Mouse (Mus musculus): ENCODE data around the gene Zfp26. TPM values are rescaled to one million over a fixed set of nuclear protein-coding genes. Genes with fewer than 3 reads are reported as not detected.
A peak's percentile ranks its signal among the peaks of the same experiment; 100 is the strongest.

The Zfp26 gene
- polyA plus RNA-seq (2015; fragmentation: Nextera tagmentation; extraction: Ambion mirVana) = 20.1 and 20.8 TPM in 2 replicates

- Histone ChIP-seq H3K27me3 (ENCODE audit: insufficient read depth, low read length) (no peaks in the 10 kb centered on the region), H3K36me3 (ENCODE audit: insufficient read depth, low read length) (peaks cover 21% of the 10 kb centered on the region), H3K4me1 (ENCODE audit: insufficient read depth, low read length) (peaks cover 17% of the 10 kb centered on the region), H3K4me2 (replicated peaks; ENCODE audit: low read depth, low read length) (peak within 1 kb of the TSS; percentile 85), H3K9me3 (ENCODE audit: low read length) (no peaks in the 10 kb centered on the region), H3K4me3 (ENCODE audit: low read length) (peak within 1 kb of the TSS; percentile 91), H3K9ac (replicated peaks; ENCODE audit: low read length) (peak within 1 kb of the TSS; percentile 93), H3K27ac (ENCODE audit: low read length) (peak within 1 kb of the TSS; percentile 92)
- peak; percentile 95 for ATAC-seq (ENCODE audit: low FRiP score, low TSS enrichment)
- under 1% methylated on average over 48 of the region's 48 CpGs for WGBS
Measured at GRCm38 (mm10) chr9:20459377-20460317, at the start of gene Zfp26. Zfp26 (minus strand) TSS chr9:20460162.

GRCm38 (mm10) chr9:20509676-20510075, 49.7 kb upstream of the Zfp26 start:
- Histone ChIP-seq H3K27ac (ENCODE audit: low read length) (no peak overlapping the region), H3K27me3 (ENCODE audit: insufficient read depth, low read length) (no peaks in the 10 kb centered on the region), H3K9ac (replicated peaks; ENCODE audit: low read length) (no peak overlapping the region), H3K4me1 (ENCODE audit: insufficient read depth, low read length) (peaks cover 6% of the 10 kb centered on the region; the same call in 1 of the 2 replicates), H3K4me2 (replicated peaks; ENCODE audit: low read depth, low read length) (no peak overlapping the region), H3K36me3 (ENCODE audit: insufficient read depth, low read length) (peaks cover 26% of the 10 kb centered on the region), H3K9me3 (ENCODE audit: low read length) (no peaks in the 10 kb centered on the region), H3K4me3 (ENCODE audit: low read length) (no peak overlapping the region)
- 85% methylated on average over 3 of the region's 3 CpGs for WGBS
- no peak for ATAC-seq (ENCODE audit: low FRiP score, low TSS enrichment)

GRCm38 (mm10) chr9:20504801-20505200, 44.8 kb upstream of the Zfp26 start:
- Histone ChIP-seq H3K4me1 (ENCODE audit: insufficient read depth, low read length) (no peaks in the 10 kb centered on the region), H3K4me2 (replicated peaks; ENCODE audit: low read depth, low read length) (no peak overlapping the region), H3K9ac (replicated peaks; ENCODE audit: low read length) (no peak overlapping the region), H3K36me3 (ENCODE audit: insufficient read depth, low read length) (peaks cover 59% of the 10 kb centered on the region), H3K27ac (ENCODE audit: low read length) (peak overlapping the region; percentile 20; the same call in 1 of the 2 replicates), H3K9me3 (ENCODE audit: low read length) (no peaks in the 10 kb centered on the region), H3K27me3 (ENCODE audit: insufficient read depth, low read length) (no peaks in the 10 kb centered on the region), H3K4me3 (ENCODE audit: low read length) (no peak overlapping the region)
- 86% methylated on average over 5 of the region's 5 CpGs for WGBS
- peak; percentile 57 for ATAC-seq (ENCODE audit: low FRiP score, low TSS enrichment)

- Histone ChIP-seq H3K36me3 (ENCODE audit: insufficient read depth, low read length) (peaks cover 30% of the 10 kb centered on the region), H3K4me2 (replicated peaks; ENCODE audit: low read depth, low read length) (peak overlapping the region; percentile 71), H3K9ac (replicated peaks; ENCODE audit: low read length) (peak overlapping the region; percentile 91), H3K9me3 (ENCODE audit: low read length) (no peaks in the 10 kb centered on the region), H3K27me3 (ENCODE audit: insufficient read depth, low read length) (no peaks in the 10 kb centered on the region), H3K27ac (ENCODE audit: low read length) (peak overlapping the region; percentile 95), H3K4me3 (ENCODE audit: low read length) (peak overlapping the region; percentile 81), H3K4me1 (ENCODE audit: insufficient read depth, low read length) (peaks cover 23% of the 10 kb centered on the region)
- no peak; the same call in 1 of the 2 replicates for ATAC-seq (ENCODE audit: low FRiP score, low TSS enrichment)
- 6% methylated on average over 9 of the region's 9 CpGs for WGBS
Measured at GRCm38 (mm10) chr9:20493281-20493680, 33.3 kb upstream of the Zfp26 start.

- no peaks in the 10 kb centered on the region for H3K9me3 ChIP-seq (ENCODE audit: low read length)
- peak; percentile 96 for ATAC-seq (ENCODE audit: low FRiP score, low TSS enrichment)
- H3K4me3 ChIP-seq (ENCODE audit: low read length) = peak within 1 kb of the TSS; percentile 81
- peak within 1 kb of the TSS; percentile 71 for H3K4me2 ChIP-seq (replicated peaks; ENCODE audit: low read depth, low read length)
- peak within 1 kb of the TSS; percentile 91 for H3K9ac ChIP-seq (replicated peaks; ENCODE audit: low read length)
- H3K4me1 ChIP-seq (ENCODE audit: insufficient read depth, low read length) = peaks cover 23% of the 10 kb centered on the region
- H3K36me3 ChIP-seq (ENCODE audit: insufficient read depth, low read length) = peaks cover 24% of the 10 kb centered on the region
- no peaks in the 10 kb centered on the region for H3K27me3 ChIP-seq (ENCODE audit: insufficient read depth, low read length)
- WGBS = under 1% methylated on average over 40 of the region's 40 CpGs
- peak within 1 kb of the TSS; percentile 95 for H3K27ac ChIP-seq (ENCODE audit: low read length)
Measured at GRCm38 (mm10) chr9:20492527-20493233, 32.7 kb upstream of the Zfp26 start, which contains the start of gene Zfp426. Zfp426 (minus strand) TSS chr9:20492746.

- Histone ChIP-seq H3K9me3 (ENCODE audit: low read length) (no peaks in the 10 kb centered on the region), H3K4me2 (replicated peaks; ENCODE audit: low read depth, low read length) (peak overlapping the region; percentile 71)
Measured at GRCm38 (mm10) chr9:20491858-20492526, 32.0 kb upstream of the Zfp26 start.

GRCm38 (mm10) chr9:20489536-20489935, 29.6 kb upstream of the Zfp26 start:
- peaks cover 23% of the 10 kb centered on the region for H3K4me1 ChIP-seq (ENCODE audit: insufficient read depth, low read length)
- ATAC-seq (ENCODE audit: low FRiP score, low TSS enrichment) = no peak
- no peak overlapping the region for H3K4me2 ChIP-seq (replicated peaks; ENCODE audit: low read depth, low read length)
- H3K9ac ChIP-seq (replicated peaks; ENCODE audit: low read length) = no peak overlapping the region
- peaks cover 18% of the 10 kb centered on the region for H3K36me3 ChIP-seq (ENCODE audit: insufficient read depth, low read length)
- no peak overlapping the region for H3K4me3 ChIP-seq (ENCODE audit: low read length)
- WGBS = 84% methylated on average over 5 of the region's 5 CpGs
- H3K27me3 ChIP-seq (ENCODE audit: insufficient read depth, low read length) = no peaks in the 10 kb centered on the region
- no peaks in the 10 kb centered on the region for H3K9me3 ChIP-seq (ENCODE audit: low read length)
- no peak overlapping the region for H3K27ac ChIP-seq (ENCODE audit: low read length)

More at GRCm38 (mm10) chr9:20491858-20492526, 32.0 kb upstream of the Zfp26 start:
- WGBS = 9% methylated on average over 20 of the region's 20 CpGs
- Histone ChIP-seq H3K4me3 (ENCODE audit: low read length) (peak overlapping the region; percentile 81), H3K9ac (replicated peaks; ENCODE audit: low read length) (peak overlapping the region; percentile 91), H3K36me3 (ENCODE audit: insufficient read depth, low read length) (peaks cover 18% of the 10 kb centered on the region), H3K27ac (ENCODE audit: low read length) (peak overlapping the region; percentile 95), H3K27me3 (ENCODE audit: insufficient read depth, low read length) (no peaks in the 10 kb centered on the region), H3K4me1 (ENCODE audit: insufficient read depth, low read length) (peaks cover 23% of the 10 kb centered on the region)
- no peak for ATAC-seq (ENCODE audit: low FRiP score, low TSS enrichment)

- Histone ChIP-seq H3K4me1 (ENCODE audit: insufficient read depth, low read length) (no peaks in the 10 kb centered on the region), H3K36me3 (ENCODE audit: insufficient read depth, low read length) (peaks cover 37% of the 10 kb centered on the region), H3K27me3 (ENCODE audit: insufficient read depth, low read length) (no peaks in the 10 kb centered on the region), H3K4me3 (ENCODE audit: low read length) (no peak overlapping the region), H3K9ac (replicated peaks; ENCODE audit: low read length) (no peak overlapping the region), H3K9me3 (ENCODE audit: low read length) (no peaks in the 10 kb centered on the region), H3K4me2 (replicated peaks; ENCODE audit: low read depth, low read length) (no peak overlapping the region), H3K27ac (ENCODE audit: low read length) (no peak overlapping the region)
- 90% methylated on average over 5 of the region's 5 CpGs for WGBS
- no peak for ATAC-seq (ENCODE audit: low FRiP score, low TSS enrichment)
Measured at GRCm38 (mm10) chr9:20479396-20479795, 19.4 kb upstream of the Zfp26 start.

GRCm38 (mm10) chr9:20476632-20477031, 16.7 kb upstream of the Zfp26 start:
- H3K9ac ChIP-seq (replicated peaks; ENCODE audit: low read length) = no peak overlapping the region
- no peak overlapping the region for H3K4me3 ChIP-seq (ENCODE audit: low read length)
- no peaks in the 10 kb centered on the region for H3K27me3 ChIP-seq (ENCODE audit: insufficient read depth, low read length)
- H3K27ac ChIP-seq (ENCODE audit: low read length) = no peak overlapping the region
- H3K36me3 ChIP-seq (ENCODE audit: insufficient read depth, low read length) = peaks cover 56% of the 10 kb centered on the region
- 0 out of 2 replicates have a peak, but pooled peaks cover 2% of the 10 kb centered on the region for H3K9me3 ChIP-seq (ENCODE audit: low read length)
- H3K4me1 ChIP-seq (ENCODE audit: insufficient read depth, low read length) = no peaks in the 10 kb centered on the region
- WGBS = 100% methylated on average over 1 of the region's 1 CpGs
- H3K4me2 ChIP-seq (replicated peaks; ENCODE audit: low read depth, low read length) = no peak overlapping the region
- ATAC-seq (ENCODE audit: low FRiP score, low TSS enrichment) = no peak

All from kidney, embryonic 16.5 days (tissue).